Comparison of ENCODE assay signal across 11 mouse cellular contexts in the genomic region with DNA sequence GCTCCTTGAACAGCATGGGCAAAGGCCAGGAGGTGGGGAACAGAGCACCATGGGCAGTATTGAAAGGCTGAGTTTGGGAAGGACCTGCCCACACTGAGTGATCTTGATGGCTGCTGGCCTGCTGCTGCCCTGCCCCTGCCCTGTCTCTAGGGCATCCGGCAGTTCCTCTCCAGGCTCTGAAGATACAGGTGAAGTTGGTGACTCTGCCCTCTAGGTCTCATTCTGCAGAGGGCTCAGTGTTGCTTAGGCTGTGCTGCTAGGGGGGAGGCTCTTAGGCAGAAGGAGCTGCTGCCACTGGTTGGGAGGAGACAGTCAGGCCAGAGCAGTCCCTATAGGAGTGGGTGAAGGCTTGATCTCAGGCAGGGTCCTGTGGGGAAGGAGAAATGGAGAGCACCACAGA. TPM values are rescaled to one million over a fixed set of nuclear protein-coding genes. Genes with fewer than 3 reads are reported as not detected.
DNase-seq lines count a peak whose midpoint lies in the region; ATAC-seq and TF ChIP-seq lines count a peak whose summit lies in the region.
"Had no signal": no experiment of that assay in that cellular context is flagged by ENCODE, and none has a peak within 500 bp of the region (broad histone marks: within the 10 kb centered on the region; RNA-seq: fewer than 3 reads in every experiment).

No protein-coding gene starts in this region.

- intact Hi-C loops in heart, adult 2 months (cut with DNase I) = no loop called here
- intact Hi-C loops in left cerebral cortex, postnatal 36 days (cut with DNase I) = no loop called here

- H3K79me2 ChIP-seq in heart, adult 2 months (replicated peaks; ENCODE audit: control insufficient read depth, insufficient read depth, low read length) = no peaks in the 10 kb centered on the region

- H3K9ac ChIP-seq in heart, embryonic 14.5 days (ENCODE audit: low read length) = peak overlapping the region; percentile 59
- H3K9ac ChIP-seq in heart, adult 2 months (ENCODE audit: low read depth, low read length) = no peak overlapping the region
- no peak overlapping the region for H3K9ac ChIP-seq in embryonic facial prominence, embryonic 14.5 days (ENCODE audit: low read depth, low read length)

- DNase-seq in heart, adult 2 months = no peak
- DNase-seq in CD4-positive helper T cell, adult 2 months (ENCODE audit: low read depth, low spot score) = peak; percentile 30
- no peak for DNase-seq in embryonic facial prominence, embryonic 14.5 days (ENCODE audit: low spot score)
- no peak for DNase-seq in left cerebral cortex, postnatal 36 days (ENCODE audit: low spot score in 2 of 2)
- DNase-seq in left cerebral cortex, adult 11 months (ENCODE audit: low spot score) = no peak
- DNase-seq in spleen, adult 18-20 months = no peak
- DNase-seq: retina, postnatal 1 day had no signal

- H3K27me3 ChIP-seq in heart, embryonic 14.5 days (ENCODE audit: control insufficient read depth, insufficient read depth, low read length) = no peaks in the 10 kb centered on the region
- no peaks in the 10 kb centered on the region for H3K27me3 ChIP-seq in heart, adult 2 months (ENCODE audit: control insufficient read depth, insufficient read depth, low read length)
- H3K27me3 ChIP-seq in embryonic facial prominence, embryonic 14.5 days (replicated peaks; ENCODE audit: control insufficient read depth, insufficient read depth, low read length) = no peaks in the 10 kb centered on the region

- H3K9me3 ChIP-seq in heart, embryonic 14.5 days (ENCODE audit: control insufficient read depth, low read length) = no peaks in the 10 kb centered on the region
- no peaks in the 10 kb centered on the region for H3K9me3 ChIP-seq in embryonic facial prominence, embryonic 14.5 days (ENCODE audit: control insufficient read depth, low read length)

- peak overlapping the region; percentile 88 for H3K27ac ChIP-seq in heart, embryonic 14.5 days (replicated peaks in 1 of 2; ENCODE audit: control insufficient read depth in 1 of 2, insufficient read depth in 1 of 2, low read depth in 2 of 2, low read length in 2 of 2)
- no peak overlapping the region for H3K27ac ChIP-seq in heart, adult 2 months
- peak overlapping the region; percentile 49 for H3K27ac ChIP-seq in embryonic facial prominence, embryonic 14.5 days (replicated peaks; ENCODE audit: low read depth, low read length)
- H3K27ac ChIP-seq: left cerebral cortex, adult 2 months had no signal

- no peak for ATAC-seq in heart, embryonic 14.5 days (ENCODE audit: insufficient number of reproducible peaks, insufficient read depth, low FRiP score, low read depth)
- no peak for ATAC-seq in embryonic facial prominence, embryonic 14.5 days (ENCODE audit: low read depth)
- peak; percentile 3; the same call in 1 of the 2 replicates for ATAC-seq in megakaryocyte progenitor cell, adult 5-6 weeks (replicated peaks; ENCODE audit: poor library complexity)

- H3K4me2 ChIP-seq in heart, embryonic 14.5 days (ENCODE audit: low read length) = no peak overlapping the region
- H3K4me2 ChIP-seq in embryonic facial prominence, embryonic 14.5 days (ENCODE audit: low read depth, low read length) = no peak overlapping the region

- no peak for TF ChIP-seq POLR2A in heart, adult 2 months (IDR thresholded peaks at IDR 0.05; ENCODE audit: insufficient read depth, low read depth, low read length)

- no peak overlapping the region for H3K4me3 ChIP-seq in heart, embryonic 14.5 days (ENCODE audit: control insufficient read depth in 1 of 2, insufficient read depth in 1 of 2, low read depth in 1 of 2, low read length in 2 of 2)
- no peak overlapping the region for H3K4me3 ChIP-seq in heart, adult 2 months
- no peak overlapping the region for H3K4me3 ChIP-seq in embryonic facial prominence, embryonic 14.5 days (ENCODE audit: low read depth, low read length)
- H3K4me3 ChIP-seq: left cerebral cortex, adult 2 months had no signal

- TF ChIP-seq EP300 in heart, adult 2 months (IDR thresholded peaks at IDR 0.05; ENCODE audit: insufficient read depth, low read depth, low read length) = no peak

- 0 out of 2 replicates have a peak, but pooled peaks cover 4% of the 10 kb centered on the region for H3K36me3 ChIP-seq in heart, embryonic 14.5 days (ENCODE audit: control insufficient read depth, insufficient read depth, low read length)
- no peaks in the 10 kb centered on the region for H3K36me3 ChIP-seq in heart, adult 2 months (ENCODE audit: control insufficient read depth, insufficient read depth, low read length)
- no peaks in the 10 kb centered on the region for H3K36me3 ChIP-seq in embryonic facial prominence, embryonic 14.5 days (ENCODE audit: control insufficient read depth, insufficient read depth, low read length)

- TF ChIP-seq CTCF in heart, adult 2 months (IDR thresholded peaks at IDR 0.05) = no peak

- WGBS in heart, embryonic 14.5 days = 68% methylated on average over 1 of the region's 1 CpGs
- 80% methylated on average over 1 of the region's 1 CpGs for WGBS in heart, adult 2 months
- WGBS in embryonic facial prominence, embryonic 14.5 days = 63% methylated on average over 1 of the region's 1 CpGs

- peaks cover 26 to 41% of the 10 kb centered on the region in 2 experiments for H3K4me1 ChIP-seq in heart, embryonic 14.5 days (ENCODE audit: control insufficient read depth in 2 of 2, insufficient read depth in 2 of 2, low read length in 2 of 2)
- H3K4me1 ChIP-seq in heart, adult 2 months (ENCODE audit: control insufficient read depth, insufficient read depth, low read length) = peaks cover 5% of the 10 kb centered on the region
- peaks cover 14% of the 10 kb centered on the region for H3K4me1 ChIP-seq in embryonic facial prominence, embryonic 14.5 days (ENCODE audit: control insufficient read depth, insufficient read depth, low read length)

RNA-seq across cellular contexts. Expression of gene Rmi2, which starts 3.0 kb away (rescaled TPM):
- polyA plus RNA-seq in heart, embryonic 14.5 days (2014; fragmentation: Nextera tagmentation; extraction: Ambion mirVana) = 2.8 and 3.3 TPM in 2 replicates
- under 1 TPM; 0.26 to 0.30 TPM for total RNA-seq in heart, adult 2 months (2021)
- polyA plus RNA-seq in heart, adult 2 months (2012; rRNA removed) = 0.45 and 0.47 TPM in 2 replicates
- 2.0 and 3.3 TPM in 2 replicates for polyA plus RNA-seq in embryonic facial prominence, embryonic 14.5 days (2014; fragmentation: Nextera tagmentation; extraction: Ambion mirVana)
- 6.9 and 8.2 TPM in 2 replicates for total RNA-seq in megakaryocyte progenitor cell, adult 5-6 weeks (2015)
- 6.0 and 6.9 TPM in 2 replicates for total RNA-seq in megakaryocyte progenitor cell, adult 5-6 weeks (2017)
- under 1 TPM; 0.18 to 0.25 TPM for total RNA-seq in left cerebral cortex, postnatal 36 days (2021)

RNA-seq across cellular contexts. Expression of gene Gm11172, which starts 25.2 kb away (rescaled TPM):
- not detected in 2 replicates for polyA plus RNA-seq in heart, embryonic 14.5 days (2014; fragmentation: Nextera tagmentation; extraction: Ambion mirVana)
- total RNA-seq in heart, adult 2 months (2021) = not detected
- not detected in 2 replicates for polyA plus RNA-seq in heart, adult 2 months (2012; rRNA removed)
- not detected in 2 replicates for polyA plus RNA-seq in embryonic facial prominence, embryonic 14.5 days (2014; fragmentation: Nextera tagmentation; extraction: Ambion mirVana)
- total RNA-seq in megakaryocyte progenitor cell, adult 5-6 weeks (2015) = not detected in 2 replicates
- not detected in 2 replicates for total RNA-seq in megakaryocyte progenitor cell, adult 5-6 weeks (2017)
- total RNA-seq in left cerebral cortex, postnatal 36 days (2021) = not detected
- total RNA-seq: left cerebral cortex, adult 2 months had no signal
- polyA plus RNA-seq: testis, adult 2 months had no signal

RNA-seq across cellular contexts. Expression of gene Prm1, which starts 32.3 kb away (rescaled TPM):
- polyA plus RNA-seq in heart, embryonic 14.5 days (2014; fragmentation: Nextera tagmentation; extraction: Ambion mirVana) = not detected in 2 replicates
- not detected for total RNA-seq in heart, adult 2 months (2021)
- polyA plus RNA-seq in heart, adult 2 months (2012; rRNA removed) = 4.7 and 5.2 TPM in 2 replicates
- polyA plus RNA-seq in embryonic facial prominence, embryonic 14.5 days (2014; fragmentation: Nextera tagmentation; extraction: Ambion mirVana) = not detected in 2 replicates
- not detected in 2 replicates for total RNA-seq in megakaryocyte progenitor cell, adult 5-6 weeks (2015)
- total RNA-seq in megakaryocyte progenitor cell, adult 5-6 weeks (2017) = not detected in 2 replicates
- not detected for total RNA-seq in left cerebral cortex, postnatal 36 days (2021)
- total RNA-seq: left cerebral cortex, adult 2 months had no signal

RNA-seq across cellular contexts. Expression of gene Prm2, which starts 42.0 kb away (rescaled TPM):
- not detected in 2 replicates for polyA plus RNA-seq in heart, embryonic 14.5 days (2014; fragmentation: Nextera tagmentation; extraction: Ambion mirVana)
- not detected for total RNA-seq in heart, adult 2 months (2021)
- 4.9 and 5.7 TPM in 2 replicates for polyA plus RNA-seq in heart, adult 2 months (2012; rRNA removed)
- polyA plus RNA-seq in embryonic facial prominence, embryonic 14.5 days (2014; fragmentation: Nextera tagmentation; extraction: Ambion mirVana) = not detected in 2 replicates
- total RNA-seq in megakaryocyte progenitor cell, adult 5-6 weeks (2015) = not detected in 2 replicates
- total RNA-seq in megakaryocyte progenitor cell, adult 5-6 weeks (2017) = not detected in 2 replicates
- total RNA-seq in left cerebral cortex, postnatal 36 days (2021) = not detected
- total RNA-seq: left cerebral cortex, adult 2 months had no signal

RNA-seq across cellular contexts. Expression of gene Prm3, which starts 47.2 kb away (rescaled TPM):
- polyA plus RNA-seq in heart, embryonic 14.5 days (2014; fragmentation: Nextera tagmentation; extraction: Ambion mirVana) = not detected in 2 replicates
- total RNA-seq in heart, adult 2 months (2021) = not detected
- polyA plus RNA-seq in heart, adult 2 months (2012; rRNA removed) = 0.41 TPM in 1 of 2 replicates, not detected in the other
- not detected in 2 replicates for polyA plus RNA-seq in embryonic facial prominence, embryonic 14.5 days (2014; fragmentation: Nextera tagmentation; extraction: Ambion mirVana)
- total RNA-seq in megakaryocyte progenitor cell, adult 5-6 weeks (2015) = not detected in 2 replicates
- total RNA-seq in megakaryocyte progenitor cell, adult 5-6 weeks (2017) = not detected in 2 replicates
- not detected for total RNA-seq in left cerebral cortex, postnatal 36 days (2021)
- total RNA-seq: left cerebral cortex, adult 2 months had no signal

Comparison
In these comparisons a context has a peak if more than half of its experiments do, and no peak if none do; other contexts are left out.
1. RNA of gene Rmi2, which starts 3.0 kb away (total RNA-seq): 6.0 to 8.2 TPM in megakaryocyte progenitor cell, adult 5-6 weeks; 0.26 to 0.30 TPM in heart, adult 2 months and 0.18 to 0.25 TPM in left cerebral cortex, postnatal 36 days; every median in the first group is over 4 times any median in the second.